12 mouse cellular contexts compared by ENCODE assay signal in the genomic region with DNA sequence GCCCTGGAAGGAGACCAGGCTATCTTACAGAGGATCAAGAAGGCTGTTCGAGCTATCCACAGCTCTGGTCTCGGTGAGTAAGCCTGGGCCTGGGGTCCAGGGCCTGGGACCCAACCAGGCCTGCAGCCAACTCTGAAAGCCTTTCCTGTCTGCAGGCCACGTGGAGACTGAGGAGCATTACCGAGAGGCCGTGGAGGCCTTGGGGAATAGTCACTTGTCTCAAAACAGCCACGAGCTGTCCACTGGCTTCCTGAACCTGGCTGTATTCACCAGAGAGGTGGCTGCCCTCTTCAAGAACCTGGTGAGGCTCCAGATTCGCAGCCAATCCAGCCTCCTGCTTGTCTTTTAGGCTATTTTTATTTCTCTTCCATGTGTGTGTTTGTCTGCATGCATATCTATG. TPM values are rescaled to one million over a fixed set of nuclear protein-coding genes. Genes with fewer than 3 reads are reported as not detected.
"Had no signal": no experiment of that assay in that cellular context is flagged by ENCODE, and none has a peak within 500 bp of the region (broad histone marks: within the 10 kb centered on the region; RNA-seq: fewer than 3 reads in every experiment).

No protein-coding gene starts in this region.

- DNase-seq: kidney, postnatal 25 days; lung, adult 2 months; lung, postnatal 36 days; right cerebral cortex, postnatal 14 days; thymus, adult 2 months; thymus, postnatal 25 days had no signal

- H3K4me1 ChIP-seq: liver, embryonic 15.5 days had no signal

- H3K9ac ChIP-seq: liver, embryonic 15.5 days; midbrain, embryonic 13.5 days; stomach, embryonic 15.5 days had no signal

- H3K27ac ChIP-seq: left cerebral cortex, adult 2 months; limb, embryonic 10.5 days; liver, embryonic 15.5 days; midbrain, embryonic 13.5 days; stomach, embryonic 15.5 days had no signal

- H3K36me3 ChIP-seq: limb, embryonic 10.5 days; liver, embryonic 15.5 days; midbrain, embryonic 13.5 days had no signal

- H3K4me3 ChIP-seq: left cerebral cortex, adult 2 months; limb, embryonic 10.5 days; liver, embryonic 15.5 days; midbrain, embryonic 13.5 days; stomach, embryonic 15.5 days had no signal

- H3K27me3 ChIP-seq: midbrain, embryonic 13.5 days; stomach, embryonic 15.5 days had no signal

RNA-seq across cellular contexts. Expression of a gene that starts 21.2 kb away (rescaled TPM):
- total RNA-seq: megakaryocyte progenitor cell, adult 5-6 weeks had no signal
